Mouse (Mus musculus): ENCODE data around the gene Twf1. TPM values are rescaled to one million over a fixed set of nuclear protein-coding genes. Genes with fewer than 3 reads are reported as not detected.
A peak's percentile ranks its signal among the peaks of the same experiment; 100 is the strongest.

The Twf1 gene
- total RNA-seq (2021): 10 to 100 TPM; 74.1 to 83.6 TPM
- long read RNA-seq, experiment 1, transcript Twf1-201 (9 exons, 3,025 nt): major isoform, 44 of 48 reads
- long read RNA-seq, experiment 1, partial matches to known transcripts: 1 of 48 reads
- long read RNA-seq, experiment 1, other reads (novel, unspliced or antisense): 3 of 48 reads
- long read RNA-seq, experiment 2, transcript Twf1-201 (9 exons, 3,025 nt): major isoform, 91 of 103 reads
- long read RNA-seq, experiment 2, partial matches to known transcripts: 5 of 103 reads
- long read RNA-seq, experiment 2, other reads (novel, unspliced or antisense): 7 of 103 reads

GRCm38 (mm10) chr15:94589219-94590075, at the start of gene Twf1:
TSS of gene Twf1 (minus strand) at chr15:94589889.
- peak; percentile 96 for DNase-seq (ENCODE audit: low spot score in 2 of 2)

DNA sequence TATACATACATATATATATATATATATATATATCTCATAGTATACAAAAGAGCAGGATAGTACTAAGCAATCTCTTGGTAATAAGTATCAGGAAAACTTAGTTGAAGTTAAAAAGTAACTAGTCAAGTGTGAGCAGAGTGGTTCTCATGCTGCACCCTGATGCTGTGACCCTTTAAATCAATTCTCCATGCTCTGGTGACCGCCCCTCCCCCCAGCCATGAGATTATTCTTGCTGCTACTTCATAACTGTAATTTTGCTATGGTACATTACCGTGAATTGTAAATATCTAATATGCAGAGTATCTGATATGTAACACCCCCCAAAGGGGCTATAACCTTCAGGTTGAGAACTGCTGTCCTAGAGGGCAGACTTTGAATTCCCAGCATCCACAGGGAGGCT, 49.4 kb upstream of the Twf1 start:
- no peak for DNase-seq (ENCODE audit: low spot score in 2 of 2)

DNA sequence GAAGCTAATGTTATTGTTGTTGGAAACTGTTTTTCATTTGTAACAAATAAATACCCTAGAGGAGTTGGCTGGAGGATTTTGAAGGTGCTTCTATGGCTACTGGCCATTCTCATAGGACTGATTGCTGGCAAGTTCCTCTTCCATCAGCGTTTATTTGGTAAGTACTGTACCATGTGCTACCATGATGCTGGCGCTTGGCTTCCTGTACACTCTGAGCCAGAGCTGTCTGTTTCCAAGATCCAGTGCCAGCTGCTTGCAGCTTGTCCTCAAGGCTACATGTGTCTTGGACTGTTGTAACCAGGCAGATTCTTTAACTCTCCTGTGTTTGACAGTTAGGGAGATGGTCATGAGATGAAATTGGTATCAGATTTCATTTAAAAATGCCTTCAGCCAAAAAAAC, 48.5 kb upstream of the Twf1 start:
- DNase-seq (ENCODE audit: low spot score in 2 of 2): no peak

DNA sequence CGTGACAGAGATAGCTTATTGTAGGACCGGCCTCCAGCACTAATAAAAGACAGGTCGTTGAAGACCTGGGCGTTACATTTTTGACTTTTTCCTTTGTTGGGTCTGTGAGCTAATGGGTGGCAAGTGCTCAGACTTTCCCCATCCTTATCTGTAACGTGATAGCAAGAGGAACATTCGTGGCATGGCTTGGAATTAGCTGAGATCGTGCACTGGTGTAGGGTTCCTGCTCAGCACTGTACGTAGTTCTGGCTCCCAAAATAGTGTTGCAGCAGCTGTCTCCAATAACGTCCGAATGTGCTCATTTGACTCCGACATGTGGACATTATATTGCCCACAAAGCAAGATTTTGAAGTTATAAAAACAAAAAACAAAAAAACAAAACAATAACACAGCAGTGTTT, 44.8 kb upstream of the Twf1 start:
- no peak for DNase-seq (ENCODE audit: low spot score in 2 of 2)

DNA sequence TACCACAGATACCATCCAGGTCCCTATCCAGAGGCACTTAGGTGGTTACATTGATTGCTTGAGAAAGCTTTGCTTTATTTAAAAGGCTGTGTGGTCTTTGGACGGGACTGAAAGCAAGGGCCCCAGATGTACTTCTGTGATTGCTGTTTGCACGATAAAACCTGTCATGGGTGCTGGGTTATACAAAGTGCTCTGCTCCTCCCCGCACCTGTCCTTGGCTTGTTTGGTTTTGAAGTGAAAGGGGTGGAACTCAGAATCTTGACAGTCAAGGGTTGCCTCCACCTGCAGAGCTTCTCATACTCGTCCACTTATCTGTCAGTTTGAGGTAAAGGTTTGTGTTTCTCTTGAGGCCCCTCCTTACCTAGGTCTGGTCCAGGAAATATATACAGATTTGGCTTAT, 40.9 kb upstream of the Twf1 start:
- DNase-seq (ENCODE audit: low spot score in 2 of 2): no peak

GRCm38 (mm10) chr15:94628830-94629601, 39.3 kb upstream of the Twf1 start, which contains the start of gene Tmem117:
TSS of gene Tmem117 (plus strand) at chr15:94629232.
- no peak for DNase-seq (ENCODE audit: low spot score in 2 of 2)

DNA sequence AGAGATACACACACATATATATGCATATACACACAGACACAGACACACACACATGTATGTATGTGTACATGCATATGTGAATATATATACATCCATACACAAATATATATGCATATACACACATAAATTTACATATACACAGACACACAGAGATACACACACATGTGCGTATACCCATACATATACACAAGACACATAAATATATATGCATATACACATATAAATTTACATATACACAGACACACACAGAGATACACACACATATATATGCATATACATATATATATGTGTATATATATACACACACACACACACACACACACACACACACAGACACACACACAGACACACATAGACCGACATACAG, 38.8 kb upstream of the Twf1 start:
- no peak for DNase-seq (ENCODE audit: low spot score in 2 of 2)

- DNase-seq (ENCODE audit: low spot score in 2 of 2): no peak
Observed at GRCm38 (mm10) chr15:94620909-94621308, 31.2 kb upstream of the Twf1 start.

GRCm38 (mm10) chr15:94616036-94616435, 26.3 kb upstream of the Twf1 start:
- no peak for DNase-seq (ENCODE audit: low spot score in 2 of 2)

DNA sequence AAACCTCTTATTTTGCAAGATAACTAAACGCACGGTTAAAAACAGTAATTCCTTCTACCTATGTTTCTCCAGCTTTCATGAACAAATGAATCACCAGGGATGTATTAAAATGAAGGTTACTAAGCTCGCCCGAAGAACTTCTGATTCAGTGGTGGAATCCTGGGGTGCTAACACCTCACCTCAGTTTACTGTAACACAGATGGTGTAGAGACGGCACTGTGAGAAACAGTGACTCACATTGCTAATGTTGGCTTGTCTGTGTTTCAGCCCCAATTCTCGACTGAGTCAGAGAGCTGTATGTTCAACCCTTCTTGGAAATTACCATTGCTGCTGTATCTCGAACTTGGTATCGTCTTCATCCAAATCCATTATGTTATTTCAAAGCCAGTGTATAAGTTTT, 18.1 kb upstream of the Twf1 start:
- DNase-seq (ENCODE audit: low spot score in 2 of 2): no peak

DNA sequence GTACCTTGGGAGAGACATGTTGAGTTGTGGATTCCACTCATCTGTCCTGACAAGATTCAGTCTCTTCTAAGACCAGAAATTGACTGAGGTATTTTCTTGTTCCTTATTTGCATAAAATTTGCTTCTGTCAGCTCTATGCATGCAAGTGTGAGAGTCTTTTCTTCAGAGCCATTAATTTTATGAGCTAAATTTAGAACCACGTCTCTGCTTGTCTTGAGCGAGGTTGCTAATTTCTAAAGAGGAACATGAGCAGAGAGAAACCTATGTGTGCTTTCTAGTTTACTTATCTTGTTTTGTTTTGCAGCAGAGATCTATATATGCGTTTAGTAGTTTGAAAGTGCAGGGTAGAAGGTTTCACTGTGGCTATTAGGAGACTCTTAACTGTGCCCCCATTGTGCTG, 12.8 kb upstream of the Twf1 start:
- DNase-seq (ENCODE audit: low spot score in 2 of 2): no peak

DNA sequence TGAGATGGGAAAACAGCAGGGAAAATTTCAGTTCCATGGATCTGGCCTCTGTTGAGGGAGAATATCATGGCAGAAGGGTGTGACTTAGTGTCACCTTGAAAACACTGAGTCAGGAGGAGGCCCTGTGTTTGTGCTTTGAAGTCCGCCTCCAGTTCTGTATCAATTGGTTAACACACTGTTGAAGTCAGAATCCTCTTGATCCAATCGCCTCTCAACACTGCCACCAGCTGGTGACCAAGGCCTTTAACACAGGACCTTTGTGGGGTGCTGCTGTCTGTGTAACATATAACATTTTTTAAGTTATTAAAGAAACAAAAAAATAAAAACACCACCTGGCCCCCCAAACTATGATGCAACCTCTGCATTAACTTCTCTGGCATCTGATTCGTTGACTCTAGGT, 11.7 kb upstream of the Twf1 start:
- DNase-seq (ENCODE audit: low spot score in 2 of 2): no peak

- no peak for DNase-seq (ENCODE audit: low spot score in 2 of 2)
Observed at GRCm38 (mm10) chr15:94600145-94600707, 10.5 kb upstream of the Twf1 start.

GRCm38 (mm10) chr15:94593586-94593985, 3.9 kb upstream of the Twf1 start:
- no peak for DNase-seq (ENCODE audit: low spot score in 2 of 2)

DNA sequence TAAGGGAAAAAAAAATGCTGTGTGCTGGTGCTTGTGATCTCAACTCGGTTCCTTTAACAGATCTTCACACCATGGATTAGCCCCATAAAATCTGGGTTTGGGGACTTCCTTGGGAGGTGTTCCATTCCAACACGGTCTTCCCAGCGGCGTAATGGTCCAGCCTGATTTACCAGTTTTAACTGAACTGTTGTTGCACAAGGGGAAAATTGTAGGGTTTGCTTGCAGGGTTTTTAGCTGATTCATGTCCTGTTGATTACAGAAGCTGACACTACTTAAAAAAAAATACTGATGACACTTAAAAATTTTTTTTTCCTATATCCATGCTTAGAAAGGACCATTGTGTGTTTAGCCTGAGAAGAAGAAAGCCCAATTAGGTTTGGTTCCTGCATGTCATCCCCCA, 1.7 kb upstream of the Twf1 start:
- DNase-seq (ENCODE audit: low spot score in 2 of 2): no peak

DNA sequence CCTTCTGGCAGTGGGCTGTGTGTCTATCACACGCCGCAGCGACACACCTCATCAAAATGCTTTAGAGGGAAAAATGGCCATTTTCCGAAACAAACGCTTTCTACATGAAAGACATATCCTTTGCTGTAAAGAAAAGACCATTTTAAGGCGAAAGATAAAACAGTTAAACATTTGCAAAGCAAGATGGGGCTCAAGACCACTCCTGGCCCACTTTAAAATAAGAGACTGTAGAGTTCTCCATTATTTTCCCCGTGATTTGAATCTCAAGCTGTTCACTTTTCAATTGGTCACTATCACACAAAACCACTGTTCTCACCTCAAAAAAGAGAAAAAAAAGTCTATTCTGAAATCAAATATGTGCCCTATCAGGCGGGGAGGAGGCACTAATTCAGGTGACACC, 394 bp upstream of the Twf1 start:
- no peak for DNase-seq (ENCODE audit: low spot score in 2 of 2)

DNA sequence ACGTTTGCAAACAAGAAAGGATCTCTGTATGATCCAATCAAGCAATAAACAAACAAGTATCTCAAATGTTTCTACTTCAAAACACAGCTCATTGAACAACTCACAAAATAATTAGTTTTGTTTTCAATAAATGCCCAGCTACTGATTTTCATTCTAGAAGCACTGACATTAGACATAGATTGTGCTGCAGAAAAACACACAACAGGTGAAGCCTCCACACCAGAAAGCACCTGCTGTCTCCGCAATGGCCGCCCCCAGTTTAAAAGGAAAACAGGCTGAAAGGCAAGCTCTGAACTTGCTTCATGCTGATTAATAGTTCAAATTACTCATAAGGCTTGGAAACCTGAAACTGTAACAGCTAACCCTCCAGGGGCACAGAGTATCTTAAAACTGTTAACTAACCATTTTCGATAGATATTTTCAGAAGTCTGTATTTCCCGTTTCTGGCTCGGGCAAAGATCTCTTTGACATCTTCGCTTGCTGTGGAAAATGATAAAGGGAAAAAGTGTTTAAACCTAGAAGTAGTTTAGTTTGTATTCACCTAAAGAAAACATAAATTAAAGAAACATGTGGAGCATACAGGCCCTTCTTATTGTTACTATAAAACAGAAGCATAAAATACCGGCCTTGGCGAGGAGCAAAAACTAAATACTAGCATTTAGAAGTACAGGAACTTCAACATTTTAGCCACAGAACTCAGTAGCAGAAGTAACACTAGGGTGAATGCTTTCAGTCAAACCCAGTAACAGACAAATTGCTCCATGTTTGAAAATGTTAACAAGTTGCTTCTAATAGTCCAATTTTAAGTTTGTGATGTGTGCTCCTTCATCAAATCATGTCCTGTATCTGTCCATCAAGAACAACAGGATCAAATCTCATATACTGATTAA, 1.6 kb downstream of the Twf1 start:
- DNase-seq (ENCODE audit: low spot score in 2 of 2): no peak

- DNase-seq (ENCODE audit: low spot score in 2 of 2): no peak
Observed at GRCm38 (mm10) chr15:94584738-94585137, 5.0 kb downstream of the Twf1 start.

DNA sequence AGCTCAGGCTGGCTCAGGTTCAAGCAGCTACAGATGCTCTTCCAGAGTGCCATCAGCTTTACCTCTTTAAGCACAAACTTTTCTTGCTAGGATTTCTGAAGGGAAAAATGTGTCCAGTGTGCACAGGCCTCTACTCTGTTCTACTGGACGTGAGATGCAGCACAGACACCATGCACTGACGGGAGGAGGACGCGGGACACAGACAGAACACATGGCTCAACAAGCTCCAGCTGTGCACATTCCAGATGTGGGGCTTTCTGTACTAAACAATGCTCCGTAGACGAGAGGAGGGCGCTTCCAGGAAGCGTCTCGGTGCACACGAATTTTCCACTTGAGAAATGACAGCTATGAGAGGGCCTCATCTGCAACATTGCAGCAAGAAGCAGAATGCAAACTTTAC, 6.5 kb downstream of the Twf1 start:
- no peak for DNase-seq (ENCODE audit: low spot score in 2 of 2)

GRCm38 (mm10) chr15:94582000-94582593, 7.6 kb downstream of the Twf1 start:
- DNase-seq (ENCODE audit: low spot score in 2 of 2): no peak
